Mouse (Mus musculus) lung, postnatal 0 days (tissue): ENCODE measurements around the gene Maf.

Source experiments
- CTCF ChIP-seq: IDR thresholded peaks from 2 replicates; pipeline ENCODE4 v1.5.1; 2016; ENCODE audit warnings: antibody characterized with exemption, mild to moderate bottlenecking
- EP300 ChIP-seq: IDR thresholded peaks from 2 replicates; pipeline ENCODE4 v1.6.1; 2016; ENCODE audit warnings: antibody characterized with exemption, mild to moderate bottlenecking, control low read depth

DNA sequence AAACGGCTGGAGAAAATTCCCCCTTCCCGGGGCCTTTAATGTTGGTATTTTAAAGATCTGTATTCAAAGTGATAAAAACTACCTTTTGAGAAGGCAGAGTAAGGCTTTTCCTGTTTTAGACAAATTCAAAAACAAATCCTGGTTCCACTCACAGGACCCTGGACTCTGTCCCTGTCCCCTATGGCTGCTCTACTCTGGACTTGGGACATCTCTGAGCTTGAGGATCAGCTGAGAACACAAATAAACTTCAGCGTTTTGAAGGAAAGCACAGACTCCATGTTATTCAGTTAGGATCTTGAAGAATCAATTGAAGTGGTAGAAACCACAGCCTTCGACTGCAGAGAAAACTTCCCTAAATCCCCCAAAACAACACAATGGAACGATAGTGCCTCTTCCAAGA lies 8.4 kb downstream of the Maf start:
- no peak for TF ChIP-seq EP300
- no peak for TF ChIP-seq CTCF
